Mouse (Mus musculus) stomach, postnatal 0 days (tissue): Measurements from ENCODE around the gene Tmem159. TPM values are rescaled to one million over a fixed set of nuclear protein-coding genes. Genes with fewer than 3 reads are reported as not detected.
A peak's percentile ranks its signal among the peaks of the same experiment; 100 is the strongest.

Experiments
- ATAC-seq: fragments of 200-750 bp; cut with Nextera tagmentation; 2 replicates; pipeline ENCODE4 v1.8.0; 2017; ENCODE audit not compliant: low FRiP score, low TSS enrichment
- DNase-seq: peaks from one replicate; pipeline ENCODE4 v3.0.0-alpha.2; 2016; ENCODE audit warnings: low spot score
- H3K27ac ChIP-seq: fragments of 300-500 bp; sonication (generic); replicated peaks from 2 replicates; pipeline ENCODE4 v1.5.1; 2014; ENCODE audit warnings: mild to moderate bottlenecking, control low read depth
- H3K27me3 ChIP-seq: fragments of 300-500 bp; sonication (generic); 2 replicates; pipeline ENCODE4 v1.6.1; 2014; ENCODE audit warnings: low read length; ENCODE audit not compliant: control insufficient read depth, insufficient read depth
- H3K36me3 ChIP-seq: fragments of 300-500 bp; sonication (generic); 2 replicates; pipeline ENCODE4 v1.6.1; 2014; ENCODE audit warnings: low read length, mixed read lengths; ENCODE audit not compliant: control insufficient read depth, insufficient read depth
- H3K4me1 ChIP-seq: fragments of 300-500 bp; sonication (generic); replicated peaks from 2 replicates; pipeline ENCODE4 v1.6.1; 2014; ENCODE audit warnings: antibody characterized with exemption; ENCODE audit not compliant: control insufficient read depth, insufficient read depth
- H3K4me2 ChIP-seq: fragments of 300-500 bp; sonication (generic); replicated peaks from 2 replicates; pipeline ENCODE4 v1.6.1; 2014; ENCODE audit warnings: low read depth, mild to moderate bottlenecking, control low read depth, moderate library complexity
- H3K4me3 ChIP-seq: fragments of 300-500 bp; sonication (generic); 2 replicates; pipeline ENCODE4 v1.5.1; 2014; ENCODE audit warnings: low read depth, low read length, control low read depth
- H3K9ac ChIP-seq: fragments of 300-500 bp; sonication (generic); 2 replicates; pipeline ENCODE4 v1.6.1; 2014; ENCODE audit warnings: mild to moderate bottlenecking, low read length, control low read depth, mixed read lengths
- H3K9me3 ChIP-seq: fragments of 300-500 bp; sonication (generic); 2 replicates; pipeline ENCODE4 v1.6.1; 2016; ENCODE audit warnings: low read length; ENCODE audit not compliant: control insufficient read depth
- CTCF ChIP-seq: IDR thresholded peaks from 2 replicates; pipeline ENCODE4 v1.5.1; 2016; ENCODE audit warnings: antibody characterized with exemption, low read depth, mild to moderate bottlenecking, moderate library complexity
- EP300 ChIP-seq: optimal IDR thresholded peaks from 2 replicates; pipeline ENCODE3; 2016; ENCODE audit warnings: antibody characterized with exemption
- WGBS: fragments of 180-500 bp; shearing (Covaris S2); extraction: QIAGEN DNeasy Blood & Tissue Kit; methylation state at CpG from one replicate; pipeline ENCODE4 v1.1.7; 2014; 5-methylcytosine and 5-hydroxymethylcytosine counted together
- polyA plus RNA-seq: library from polyadenylated mRNA; unstranded; fragments of >200 nt; fragmentation: Nextera tagmentation; extraction: Ambion mirVana; gene quantifications from 2 replicates; pipeline ENCODE4 v1.2.1, GENCODE M21; 2015

The Tmem159 gene
- polyA plus RNA-seq, 1 experiment from 2014 or later = 31.9 TPM

- peak overlapping the region; percentile 93 for H3K4me2 ChIP-seq
- H3K4me3 ChIP-seq = peak overlapping the region; percentile 70
- H3K9ac ChIP-seq = peak overlapping the region; percentile 76
- peak overlapping the region; percentile 83 for H3K27ac ChIP-seq
- no peak for TF ChIP-seq EP300
- no peak for TF ChIP-seq CTCF
- no peaks in the 10 kb centered on the region for H3K9me3 ChIP-seq
- H3K4me1 ChIP-seq = no peaks in the 10 kb centered on the region
- no peaks in the 10 kb centered on the region for H3K27me3 ChIP-seq
- ATAC-seq (peak; percentile 51), DNase-seq (peak; percentile 68)
- WGBS = 2% methylated on average over 25 of the region's 25 CpGs
- H3K36me3 ChIP-seq = peaks cover 2% of the 10 kb centered on the region; the same call in 1 of the 2 replicates
These were observed 940 bp downstream of the Tmem159 start for GRCm38 (mm10) chr7:120103019-120103567.

DNA sequence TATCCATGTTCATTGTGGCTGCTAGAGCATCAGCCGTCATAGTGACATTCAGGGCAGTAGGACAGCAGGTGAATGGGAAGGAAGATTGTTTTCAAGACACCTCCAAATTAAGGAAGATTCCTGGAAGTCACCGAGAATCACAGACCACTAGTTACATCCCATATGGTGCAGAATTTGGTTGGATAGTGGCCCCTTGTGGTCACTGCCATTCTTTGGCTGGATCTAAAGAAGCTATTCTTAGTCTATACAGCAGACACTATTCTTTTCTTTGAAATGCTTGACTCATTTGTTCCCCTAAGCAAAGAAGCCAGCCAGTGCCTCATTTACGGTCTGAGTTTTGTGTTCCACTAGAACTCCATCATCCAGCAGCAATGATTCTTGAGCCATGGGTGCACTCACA is 2.8 kb downstream of the Tmem159 start:
- Histone ChIP-seq H3K27ac (no peak overlapping the region), H3K4me2 (no peak overlapping the region), H3K9ac (no peak overlapping the region), H3K9me3 (no peaks in the 10 kb centered on the region), H3K27me3 (no peaks in the 10 kb centered on the region), H3K36me3 (peaks cover 3% of the 10 kb centered on the region; the same call in 1 of the 2 replicates), H3K4me3 (no peak overlapping the region), H3K4me1 (no peaks in the 10 kb centered on the region)
- WGBS = 56% methylated on average over 3 of the region's 3 CpGs
- no peak for DNase-seq
- TF ChIP-seq CTCF (peak; percentile 63), EP300 (no peak)
- ATAC-seq = no peak

- no peaks in the 10 kb centered on the region for H3K4me1 ChIP-seq
- 14% methylated on average over 2 of the region's 2 CpGs for WGBS
- no peaks in the 10 kb centered on the region for H3K9me3 ChIP-seq
- peaks cover 3% of the 10 kb centered on the region; the same call in 1 of the 2 replicates for H3K36me3 ChIP-seq
- no peak overlapping the region for H3K9ac ChIP-seq
- no peak for DNase-seq
- TF ChIP-seq CTCF = no peak
- TF ChIP-seq EP300 = no peak
- no peak overlapping the region for H3K27ac ChIP-seq
- no peak overlapping the region for H3K4me3 ChIP-seq
- ATAC-seq = no peak
- no peak overlapping the region for H3K4me2 ChIP-seq
- no peaks in the 10 kb centered on the region for H3K27me3 ChIP-seq
These were observed 4.2 kb downstream of the Tmem159 start for GRCm38 (mm10) chr7:120106356-120106755.

DNA sequence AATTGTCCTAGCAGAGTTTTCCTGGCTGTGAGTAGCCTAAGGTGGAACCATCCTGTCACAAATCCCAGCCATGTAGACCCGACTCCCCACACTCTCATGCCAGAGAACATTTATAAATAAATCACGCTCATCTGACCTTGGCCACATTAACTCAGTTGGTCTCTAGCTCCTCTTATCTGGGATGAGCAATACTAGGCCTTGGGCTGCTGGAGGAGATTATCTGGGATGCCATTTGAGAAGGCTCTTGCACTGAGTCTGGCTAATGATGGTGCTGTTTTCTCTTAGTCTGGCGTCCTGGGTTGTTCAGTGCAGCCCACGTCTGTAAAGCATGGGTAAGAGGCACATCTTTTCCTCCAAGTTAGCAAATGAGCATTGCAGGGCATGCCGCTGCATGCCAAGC is 7.5 kb downstream of the Tmem159 start:
- ATAC-seq = no peak

GRCm38 (mm10) chr7:120116976-120117375 is 14.8 kb downstream of the Tmem159 start:
- Histone ChIP-seq H3K9me3 (no peaks in the 10 kb centered on the region), H3K4me1 (no peaks in the 10 kb centered on the region), H3K27me3 (no peaks in the 10 kb centered on the region), H3K9ac (no peak overlapping the region), H3K4me2 (no peak overlapping the region), H3K4me3 (no peak overlapping the region), H3K27ac (no peak overlapping the region), H3K36me3 (peaks cover 6% of the 10 kb centered on the region; the same call in 1 of the 2 replicates)
- TF ChIP-seq CTCF (no peak), EP300 (no peak)
- WGBS = 84% methylated on average over 5 of the region's 5 CpGs
- DNase-seq (no peak), ATAC-seq (no peak)

More for the DNA sequence above, 7.5 kb downstream of the Tmem159 start:
- H3K9me3 ChIP-seq = no peaks in the 10 kb centered on the region
- H3K4me3 ChIP-seq = no peak overlapping the region
- H3K9ac ChIP-seq = no peak overlapping the region
- TF ChIP-seq CTCF (no peak), EP300 (no peak)
- H3K4me2 ChIP-seq = no peak overlapping the region
- no peak overlapping the region for H3K27ac ChIP-seq
- H3K36me3 ChIP-seq = peaks cover 3% of the 10 kb centered on the region; the same call in 1 of the 2 replicates
- H3K27me3 ChIP-seq = no peaks in the 10 kb centered on the region
- WGBS = 79% methylated on average over 5 of the region's 5 CpGs
- H3K4me1 ChIP-seq = no peaks in the 10 kb centered on the region
- DNase-seq = no peak

GRCm38 (mm10) chr7:120117529-120117928 is 15.4 kb downstream of the Tmem159 start:
- ATAC-seq = no peak
- no peak overlapping the region for H3K4me2 ChIP-seq

More at GRCm38 (mm10) chr7:120117529-120117928, 15.4 kb downstream of the Tmem159 start:
- no peak for TF ChIP-seq EP300
- TF ChIP-seq CTCF = no peak
- Histone ChIP-seq H3K4me3 (no peak overlapping the region), H3K27ac (no peak overlapping the region), H3K9ac (no peak overlapping the region), H3K27me3 (no peaks in the 10 kb centered on the region), H3K4me1 (no peaks in the 10 kb centered on the region), H3K9me3 (no peaks in the 10 kb centered on the region), H3K36me3 (peaks cover 6% of the 10 kb centered on the region; the same call in 1 of the 2 replicates)
- DNase-seq = no peak
- 51% methylated on average over 6 of the region's 6 CpGs for WGBS
